Mouse (Mus musculus): ENCODE measurements around the gene Etl4.

The Etl4 gene

DNA sequence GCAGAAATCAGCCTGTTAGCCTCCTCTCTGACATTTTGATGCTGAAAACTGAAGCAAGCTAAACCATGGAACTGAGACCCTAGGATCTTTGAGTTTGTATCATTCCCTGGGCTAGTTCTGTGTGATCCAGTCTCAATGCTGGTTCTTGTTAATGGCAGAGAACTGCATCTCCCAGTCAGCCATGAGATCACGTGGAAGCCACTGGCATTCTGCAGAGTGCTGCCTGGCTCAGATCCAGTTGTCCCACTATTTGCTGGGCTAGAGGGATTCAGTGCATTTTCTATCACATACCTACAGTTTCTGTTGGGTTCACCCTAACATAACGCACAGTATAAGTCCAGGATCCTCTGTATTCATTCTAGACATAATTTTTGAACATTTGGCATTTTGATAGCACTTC, 524.1 kb downstream of the Etl4 start:
- in situ Hi-C loops (cut with MboI; ENCODE audit: unreplicated experiment in 2 of 2), result no loop called here

DNA sequence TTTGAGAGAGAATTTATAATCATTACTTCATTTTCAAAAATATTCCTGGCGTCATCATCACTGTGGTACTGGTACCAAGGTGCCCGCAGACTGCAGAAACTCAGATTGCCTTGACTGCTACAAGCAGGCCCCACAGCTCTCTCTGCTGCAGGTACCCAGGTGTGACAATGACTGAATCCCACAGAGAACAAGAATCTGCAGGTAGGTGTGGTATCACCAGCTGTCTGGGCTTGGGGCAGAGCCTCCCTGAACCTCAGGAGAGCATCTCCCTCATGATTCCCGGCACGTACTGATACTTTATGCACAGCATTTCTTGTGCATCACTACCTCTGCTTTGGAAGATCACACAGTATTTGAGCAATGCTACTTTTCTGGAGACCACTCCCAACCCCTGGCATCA, 526.0 kb downstream of the Etl4 start:
- in situ Hi-C loops (cut with MboI; ENCODE audit: unreplicated experiment in 2 of 2), result no loop called here

DNA sequence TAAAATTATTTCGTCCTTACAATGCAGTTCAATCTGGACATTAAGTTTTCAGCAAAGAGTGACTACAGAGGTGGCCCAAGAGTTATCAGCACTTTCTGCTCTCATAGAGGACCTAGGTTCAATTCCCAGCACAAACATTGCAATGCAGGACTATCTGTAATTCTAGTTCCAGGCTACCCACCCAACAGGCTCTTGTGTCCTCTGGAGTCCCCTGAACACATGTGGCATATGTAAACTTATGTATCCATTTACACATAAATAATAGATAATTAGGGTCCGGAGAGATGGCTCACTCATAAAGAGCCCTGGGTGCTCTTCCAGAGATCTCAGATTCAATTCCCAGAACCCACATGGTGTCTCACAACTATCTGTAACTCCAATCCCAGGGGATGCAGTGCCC, 533.2 kb downstream of the Etl4 start:
- in situ Hi-C loops (cut with MboI; ENCODE audit: unreplicated experiment in 2 of 2), result no loop called here

- in situ Hi-C loops (cut with MboI; ENCODE audit: unreplicated experiment in 2 of 2), result no loop called here
Measured at GRCm38 (mm10) chr2:20443671-20444440, 534.3 kb downstream of the Etl4 start.

DNA sequence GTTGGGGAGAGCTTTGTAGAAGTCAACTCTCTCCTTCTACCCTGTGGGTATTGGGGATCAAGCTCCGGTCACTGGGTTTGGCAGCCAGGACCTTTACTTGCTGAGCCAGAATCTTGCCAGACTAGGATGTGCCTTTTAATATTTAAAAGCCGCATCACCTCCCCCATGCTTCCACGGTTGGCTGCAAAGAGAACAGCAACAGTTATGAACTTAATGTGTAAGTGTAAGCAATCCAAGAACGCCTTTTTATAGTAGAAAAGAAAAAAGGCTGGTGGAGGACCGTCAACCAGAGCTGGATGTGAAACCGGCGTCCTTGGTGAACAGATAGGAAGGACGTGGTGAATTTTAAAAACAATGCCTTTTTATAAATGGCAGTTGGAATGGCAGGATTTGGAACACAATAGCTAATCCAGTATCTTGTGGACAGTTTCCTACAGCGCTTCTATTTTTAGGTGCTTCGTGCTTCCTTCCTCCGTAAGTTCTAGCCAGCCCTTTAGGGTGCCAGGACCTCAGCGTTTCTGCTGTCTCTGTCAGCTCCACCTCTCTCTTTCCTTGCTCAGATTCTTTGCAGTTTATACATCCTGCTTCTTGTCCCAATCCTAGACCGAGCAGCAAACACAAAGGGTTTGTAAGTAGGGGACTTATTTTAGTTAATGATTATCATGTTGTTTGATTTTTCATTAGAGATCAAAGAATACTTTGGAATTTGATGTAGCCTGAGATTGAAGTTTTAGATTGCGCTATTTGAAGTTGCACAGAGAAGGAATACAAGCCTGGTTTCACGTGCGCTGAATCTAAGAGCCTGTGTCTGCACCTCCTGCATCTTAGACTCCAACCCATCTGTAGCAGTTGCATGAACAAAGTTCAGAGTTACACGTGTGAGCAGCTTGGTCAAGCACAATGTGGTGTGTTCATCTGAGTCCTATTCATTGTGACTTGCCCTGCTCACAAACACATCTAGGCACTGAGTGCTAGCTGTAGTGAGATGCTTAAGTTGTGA, 535.9 kb downstream of the Etl4 start:
- in situ Hi-C loops (cut with MboI; ENCODE audit: unreplicated experiment in 2 of 2), result no loop called here

DNA sequence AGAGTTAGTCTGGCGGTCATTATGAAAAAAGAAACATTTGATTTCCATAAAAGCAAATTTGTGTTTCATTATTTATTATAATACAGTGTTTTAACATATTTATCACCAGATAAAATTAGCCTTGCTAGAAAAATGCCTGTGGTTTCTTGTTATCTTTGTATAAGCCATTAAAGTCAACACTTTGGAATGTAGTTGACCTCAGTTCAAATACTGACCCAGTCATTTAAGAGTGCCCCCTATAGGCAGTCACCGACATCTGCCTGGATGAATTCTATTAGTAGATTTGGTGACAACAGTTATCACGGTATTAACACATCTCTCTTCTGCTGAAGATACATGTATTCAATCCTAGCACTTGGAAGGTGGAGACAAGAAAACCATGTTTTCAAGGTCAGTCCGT, 536.6 kb downstream of the Etl4 start:
- in situ Hi-C loops (cut with MboI; ENCODE audit: unreplicated experiment in 2 of 2), result no loop called here

DNA sequence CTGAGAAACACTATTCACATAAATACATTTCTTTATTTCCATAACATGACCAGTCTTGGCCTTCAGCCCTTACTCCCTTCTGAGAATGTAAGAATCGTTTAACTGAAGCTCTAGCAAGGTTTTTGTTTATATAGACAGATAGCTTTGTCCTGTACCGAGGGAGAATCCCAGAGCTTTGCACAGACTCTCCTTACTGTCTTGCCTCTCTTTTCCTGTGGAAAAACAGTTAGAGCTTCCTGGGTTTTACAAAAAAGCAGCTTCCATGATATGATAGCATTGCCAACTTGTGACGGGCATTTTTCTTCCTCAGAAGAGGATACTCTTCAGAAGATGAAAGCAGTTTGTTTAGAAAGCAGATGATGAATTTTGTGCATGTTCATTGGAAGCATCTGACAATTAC, 541.4 kb downstream of the Etl4 start:
- in situ Hi-C loops (cut with MboI; ENCODE audit: unreplicated experiment in 2 of 2), result no loop called here

DNA sequence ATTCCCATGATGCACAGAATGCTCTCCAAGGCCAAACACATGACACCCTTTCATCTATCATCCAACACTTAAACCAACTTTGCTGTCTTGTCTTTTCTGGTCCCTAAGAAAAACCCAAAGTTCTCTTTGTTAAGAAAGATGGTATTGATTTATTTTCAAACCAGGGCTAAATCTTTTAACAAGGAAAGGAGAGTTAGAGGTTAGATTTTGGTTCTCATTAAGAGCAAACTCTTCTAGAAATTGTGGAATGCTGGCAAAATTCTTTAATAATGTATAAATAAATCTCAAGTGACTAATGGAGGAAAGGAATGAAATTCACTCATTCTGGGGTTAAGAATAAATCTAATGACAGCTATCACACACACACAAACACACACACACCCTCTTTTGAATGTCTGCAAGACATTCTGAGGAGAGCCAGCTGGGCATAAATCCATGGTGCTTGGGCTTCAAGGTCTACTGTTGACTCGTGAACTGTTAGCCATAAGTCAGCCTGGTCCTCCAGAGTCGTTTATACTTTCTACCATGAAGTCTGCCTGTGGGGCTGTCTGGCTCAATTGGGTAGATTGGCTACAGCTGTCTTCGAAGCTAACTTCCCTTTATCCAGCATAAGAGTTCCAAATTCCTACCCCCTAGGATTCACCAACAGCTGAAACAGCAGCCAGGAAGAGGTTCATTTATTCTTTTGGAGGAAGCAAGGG, 544.1 kb downstream of the Etl4 start:
- in situ Hi-C loops (cut with MboI; ENCODE audit: unreplicated experiment in 2 of 2), result no loop called here

DNA sequence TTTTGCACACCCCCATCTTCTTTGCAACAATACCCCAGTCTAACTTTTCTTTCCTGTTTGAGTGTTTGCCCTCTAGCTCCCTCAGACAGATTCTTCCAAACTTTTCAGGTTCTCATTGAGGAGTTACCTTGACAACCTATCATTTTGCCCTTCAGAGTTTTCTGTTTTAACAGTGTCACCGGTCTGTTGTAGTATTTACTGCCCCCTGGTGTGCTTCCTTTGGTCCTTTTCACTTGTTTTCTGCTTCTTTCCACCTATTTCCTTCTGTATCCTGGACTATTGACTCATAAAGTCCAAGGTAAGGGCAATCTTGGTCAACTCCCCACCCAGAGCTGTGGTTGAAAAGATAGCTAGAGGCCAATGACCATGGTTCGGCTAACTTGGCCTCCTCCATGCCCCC, 569.6 kb downstream of the Etl4 start:
- in situ Hi-C loops (cut with MboI; ENCODE audit: unreplicated experiment in 2 of 2), result loop anchor here (25.0 kb wide), 1 partner anchor 1067 kb away; no protein-coding TSS in a partner anchor

DNA sequence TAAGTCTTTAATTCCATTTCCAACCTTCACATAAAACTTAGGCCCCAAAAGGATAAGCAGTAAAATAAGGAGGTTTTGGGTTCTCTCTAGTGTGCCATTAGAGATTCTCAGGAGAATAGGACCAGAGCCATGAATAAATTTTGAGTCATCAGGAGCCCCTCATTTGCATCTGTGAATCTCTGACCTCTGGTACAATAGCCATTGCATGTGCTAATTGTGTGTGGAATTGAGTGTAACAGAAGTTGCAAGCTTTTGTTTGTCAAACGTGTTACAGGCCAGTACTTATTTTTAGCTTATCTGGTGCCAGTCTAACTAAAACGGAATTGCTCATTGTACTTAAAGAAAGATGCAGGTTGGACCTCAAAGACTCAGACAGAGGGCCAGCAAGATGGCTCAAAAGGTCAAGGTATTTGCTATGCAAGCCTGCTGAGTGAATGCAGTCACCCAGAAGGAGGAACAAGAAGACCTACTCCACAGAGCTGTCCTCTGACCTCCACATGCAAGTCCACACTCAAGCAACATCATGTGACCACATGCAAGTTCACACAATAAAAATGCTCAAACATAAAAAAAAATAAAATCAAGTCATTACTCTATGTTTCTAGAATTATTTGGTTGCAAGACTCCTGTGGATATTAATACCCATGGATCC, 576.7 kb downstream of the Etl4 start:
- in situ Hi-C loops (cut with MboI; ENCODE audit: unreplicated experiment in 2 of 2), result loop anchor here (25.0 kb wide), 1 partner anchor 1074 kb away; no protein-coding TSS in a partner anchor

DNA sequence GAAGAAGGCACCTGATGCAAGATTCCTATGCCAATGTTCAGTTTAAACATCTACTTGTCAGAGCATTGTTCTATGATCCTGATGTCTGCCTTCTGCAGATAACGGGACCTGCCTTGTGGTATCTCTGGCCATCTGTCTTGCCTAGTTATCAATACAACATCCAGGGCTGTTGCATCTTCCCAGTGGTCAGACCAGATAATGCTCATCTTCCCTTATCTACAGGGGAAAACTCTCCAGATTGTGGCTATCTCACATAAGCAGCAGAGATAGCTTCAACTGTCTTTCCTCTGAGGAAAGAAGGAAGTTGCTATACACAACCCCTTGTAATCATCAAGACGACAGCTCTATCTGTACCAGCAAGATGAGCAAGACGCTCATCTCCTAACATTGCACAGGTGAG, 579.5 kb downstream of the Etl4 start:
- in situ Hi-C loops (cut with MboI; ENCODE audit: unreplicated experiment in 2 of 2), result loop anchor here (25.0 kb wide), 1 partner anchor 1077 kb away; no protein-coding TSS in a partner anchor

GRCm38 (mm10) chr2:20492125-20492524, 582.5 kb downstream of the Etl4 start:
- in situ Hi-C loops (cut with MboI; ENCODE audit: unreplicated experiment in 2 of 2), result loop anchor here (25.0 kb wide), 1 partner anchor 1080 kb away; no protein-coding TSS in a partner anchor

GRCm38 (mm10) chr2:20493806-20494205, 584.2 kb downstream of the Etl4 start:
- in situ Hi-C loops (cut with MboI; ENCODE audit: unreplicated experiment in 2 of 2), result loop anchor here (25.0 kb wide), 1 partner anchor 1082 kb away; no protein-coding TSS in a partner anchor

DNA sequence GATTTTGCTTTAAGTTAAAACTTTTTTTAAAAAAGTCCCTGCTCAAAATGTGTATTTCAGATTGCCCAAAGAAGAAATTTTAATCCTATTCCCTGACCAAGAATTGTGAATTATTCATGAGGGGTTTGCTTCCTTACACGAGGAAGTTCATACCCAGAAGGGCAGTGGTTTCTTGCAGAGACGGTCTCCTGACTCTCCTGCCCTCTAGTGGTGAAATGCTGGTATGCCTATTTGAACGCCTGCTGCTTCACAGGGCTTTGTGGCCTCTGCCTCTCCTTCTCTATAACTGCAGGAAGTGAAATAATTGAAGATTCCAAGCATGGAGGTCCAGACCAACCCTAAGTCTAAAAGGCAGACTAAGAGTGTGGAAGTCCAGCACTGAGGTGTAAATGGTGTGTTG, 585.1 kb downstream of the Etl4 start:
- in situ Hi-C loops (cut with MboI; ENCODE audit: unreplicated experiment in 2 of 2), result loop anchor here (25.0 kb wide), 1 partner anchor 1082 kb away; no protein-coding TSS in a partner anchor

DNA sequence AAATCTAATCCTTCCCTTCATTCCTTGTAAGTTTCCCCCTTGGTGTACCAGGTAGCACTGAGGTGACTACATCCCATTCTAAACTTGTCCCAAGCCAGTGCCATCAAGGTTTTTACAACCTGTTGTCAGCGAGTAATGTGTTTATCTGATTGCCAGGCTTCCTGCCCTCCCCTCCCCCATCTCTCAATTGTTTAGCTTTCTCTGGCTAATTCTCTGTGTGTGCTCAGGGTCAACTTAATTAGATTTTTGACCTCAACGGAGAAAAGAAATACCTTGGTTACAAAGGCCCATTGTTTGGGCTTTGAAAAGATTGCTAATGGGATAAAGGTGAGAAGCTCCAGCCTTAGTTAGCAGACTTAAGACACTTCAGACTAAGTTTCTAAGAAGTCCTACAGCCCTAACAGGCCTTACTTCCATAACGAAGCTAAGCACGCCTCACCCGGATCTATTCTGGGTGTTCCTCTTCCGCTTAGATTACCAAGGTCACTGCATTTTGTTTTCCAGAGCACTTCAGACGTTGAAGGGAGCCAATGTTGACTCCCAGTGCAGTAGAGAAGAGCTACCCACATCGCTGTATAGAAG, 586.7 kb downstream of the Etl4 start:
- in situ Hi-C loops (cut with MboI; ENCODE audit: unreplicated experiment in 2 of 2), result loop anchor here (25.0 kb wide), 1 partner anchor 1084 kb away; no protein-coding TSS in a partner anchor

DNA sequence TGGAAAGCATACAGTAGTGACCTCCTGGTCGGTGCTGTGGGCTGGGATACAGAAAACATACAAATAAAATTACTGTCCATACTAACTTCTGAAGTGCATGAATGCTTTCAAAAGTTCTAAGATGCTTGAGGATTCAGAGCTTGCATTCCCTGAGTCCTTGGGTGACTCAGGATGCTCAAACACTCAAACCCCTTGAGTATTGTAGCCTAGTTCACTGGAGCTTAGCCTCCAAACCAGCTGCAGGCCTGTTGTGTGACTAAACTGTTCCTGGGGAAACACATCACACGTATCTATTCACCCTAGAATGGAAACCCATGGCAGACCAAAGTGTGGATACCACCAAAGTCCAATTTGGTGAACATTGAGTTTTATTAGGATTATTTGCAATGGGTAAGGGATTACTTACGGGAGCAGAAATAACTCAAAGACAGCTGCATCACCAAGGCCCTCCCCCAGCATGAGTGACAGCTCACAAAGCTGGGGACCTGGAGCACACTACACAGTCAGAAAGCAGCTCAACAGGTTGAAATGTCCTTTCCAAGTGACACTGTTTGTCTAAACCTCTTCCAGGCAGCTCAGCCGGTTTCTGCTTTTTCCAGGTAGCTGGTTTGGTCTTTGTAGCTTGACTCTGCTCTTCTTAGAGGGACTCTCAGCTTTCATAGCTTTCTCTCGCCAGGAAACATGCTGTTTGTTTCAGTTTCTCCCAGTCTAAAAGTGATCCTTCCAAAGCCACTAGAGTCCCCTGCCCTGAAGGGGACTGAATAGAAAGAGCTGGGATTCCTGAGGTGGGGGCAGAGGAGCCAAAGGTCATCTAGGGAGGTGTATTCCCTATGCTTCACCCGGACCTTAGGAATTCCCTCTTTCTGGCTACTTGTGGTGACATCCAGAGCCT, 598.5 kb downstream of the Etl4 start:
- in situ Hi-C loops (cut with MboI; ENCODE audit: unreplicated experiment in 2 of 2), result no loop called here

DNA sequence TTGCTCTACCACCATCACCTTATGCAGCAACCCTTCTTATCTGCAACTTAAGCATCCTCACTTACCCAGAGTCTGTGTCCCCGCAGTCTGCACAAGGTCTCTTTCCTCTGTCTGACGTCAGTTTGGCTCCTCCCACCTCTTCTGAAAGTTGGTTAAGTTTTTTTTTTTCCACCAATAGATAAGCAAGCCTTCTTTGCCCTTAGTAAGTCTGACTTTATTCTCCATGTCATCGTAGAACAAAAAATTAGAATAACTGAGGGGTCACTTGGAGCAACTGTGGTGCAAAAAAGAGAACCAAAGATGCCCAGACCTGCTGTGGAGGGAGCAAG, 599.1 kb downstream of the Etl4 start:
- in situ Hi-C loops (cut with MboI; ENCODE audit: unreplicated experiment in 2 of 2), result no loop called here

DNA sequence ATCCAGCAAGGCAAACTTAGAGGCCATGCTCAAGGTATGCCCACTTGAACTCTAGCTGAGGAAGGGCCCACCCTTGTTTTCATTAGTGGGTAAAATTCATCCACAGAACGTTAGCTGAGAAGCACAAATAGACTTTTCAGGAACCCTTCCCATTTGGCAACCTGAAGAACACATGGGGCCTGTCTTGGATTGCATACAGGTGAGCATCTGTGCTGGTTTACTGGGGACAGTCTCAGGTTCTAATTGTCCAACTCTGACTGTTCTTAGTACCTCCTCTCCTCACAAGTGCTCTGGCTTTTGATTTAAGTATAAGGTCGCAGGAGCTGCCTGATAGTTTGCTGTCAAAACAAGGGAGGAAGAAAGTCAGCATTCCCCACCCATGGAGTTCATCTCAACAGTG, 600.5 kb downstream of the Etl4 start:
- in situ Hi-C loops (cut with MboI; ENCODE audit: unreplicated experiment in 2 of 2), result no loop called here
